Comparison of ENCODE assay signal across 8 mouse cellular contexts in the genomic region with DNA sequence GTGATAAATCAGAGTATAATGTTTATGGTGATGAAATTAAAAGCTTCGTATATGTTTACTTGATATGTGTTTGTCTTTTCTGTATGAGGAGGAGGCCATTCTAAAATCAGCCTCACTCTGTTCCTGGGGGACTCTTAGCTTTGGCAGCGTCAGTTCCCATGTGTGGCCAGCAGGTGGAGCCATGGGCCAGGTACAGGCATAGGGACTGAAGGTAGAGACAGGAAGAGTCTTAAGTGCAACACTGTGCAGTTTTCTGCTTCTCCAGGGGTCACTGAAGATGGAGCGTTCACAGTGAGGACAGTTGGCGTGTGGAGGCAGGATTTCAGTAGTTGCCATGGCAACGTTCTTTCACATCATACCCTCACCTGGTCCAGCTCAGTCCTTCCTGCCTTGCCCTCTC. TPM values are rescaled to one million over a fixed set of nuclear protein-coding genes. Genes with fewer than 3 reads are reported as not detected.
DNase-seq lines count a peak whose midpoint lies in the region; ATAC-seq lines count a peak whose summit lies in the region.

No protein-coding gene starts in this region.

- H3K4me1 ChIP-seq in embryonic facial prominence, embryonic 14.5 days (ENCODE audit: control insufficient read depth, insufficient read depth, low read length), result no peaks in the 10 kb centered on the region
- peaks cover 8% of the 10 kb centered on the region for H3K4me1 ChIP-seq in liver, embryonic 13.5 days (replicated peaks)
- H3K4me1 ChIP-seq in stomach, embryonic 14.5 days (ENCODE audit: control insufficient read depth, insufficient read depth, low read length), result no peaks in the 10 kb centered on the region

- H3K4me3 ChIP-seq in embryonic facial prominence, embryonic 14.5 days (ENCODE audit: low read depth, low read length), result no peak overlapping the region
- H3K4me3 ChIP-seq in liver, embryonic 13.5 days (replicated peaks), result no peak overlapping the region
- H3K4me3 ChIP-seq in stomach, embryonic 14.5 days (ENCODE audit: low read depth, low read length), result no peak overlapping the region

- WGBS in embryonic facial prominence, embryonic 14.5 days, result 10% methylated on average over 5 of the region's 5 CpGs
- 9% methylated on average over 5 of the region's 5 CpGs for WGBS in liver, embryonic 13.5 days (ENCODE audit: insufficient replicate concordance)
- WGBS in stomach, embryonic 14.5 days, result 6% methylated on average over 5 of the region's 5 CpGs

- peak; percentile 67; the same call in 1 of the 2 replicates for ATAC-seq in embryonic facial prominence, embryonic 14.5 days (ENCODE audit: low read depth)
- ATAC-seq in liver, embryonic 13.5 days (ENCODE audit: low read depth), result peak; percentile 40
- 0 out of 2 replicates have a peak, but pooled peaks have one; percentile 39 for ATAC-seq in stomach, embryonic 14.5 days (ENCODE audit: insufficient number of reproducible peaks, insufficient read depth, low FRiP score, low read depth)

- no peaks in the 10 kb centered on the region for H3K27me3 ChIP-seq in embryonic facial prominence, embryonic 14.5 days (replicated peaks; ENCODE audit: control insufficient read depth, insufficient read depth, low read length)
- H3K27me3 ChIP-seq in liver, embryonic 13.5 days, result no peaks in the 10 kb centered on the region
- no peaks in the 10 kb centered on the region for H3K27me3 ChIP-seq in stomach, embryonic 14.5 days (ENCODE audit: control insufficient read depth, insufficient read depth, low read length)

- no peaks in the 10 kb centered on the region for H3K9me3 ChIP-seq in embryonic facial prominence, embryonic 14.5 days (ENCODE audit: control insufficient read depth, low read length)
- no peaks in the 10 kb centered on the region for H3K9me3 ChIP-seq in liver, embryonic 13.5 days (replicated peaks)
- no peaks in the 10 kb centered on the region for H3K9me3 ChIP-seq in stomach, embryonic 14.5 days (ENCODE audit: control insufficient read depth, low read depth, low read length)

- H3K9ac ChIP-seq in embryonic facial prominence, embryonic 14.5 days (ENCODE audit: low read depth, low read length), result no peak overlapping the region
- H3K9ac ChIP-seq in liver, embryonic 13.5 days, result no peak overlapping the region
- H3K9ac ChIP-seq in stomach, embryonic 14.5 days (replicated peaks; ENCODE audit: low read depth, low read length), result no peak overlapping the region

- no peak overlapping the region for H3K4me2 ChIP-seq in embryonic facial prominence, embryonic 14.5 days (ENCODE audit: low read depth, low read length)
- no peak overlapping the region for H3K4me2 ChIP-seq in liver, embryonic 13.5 days
- no peak overlapping the region for H3K4me2 ChIP-seq in stomach, embryonic 14.5 days (replicated peaks; ENCODE audit: low read depth, low read length)

- H3K36me3 ChIP-seq in embryonic facial prominence, embryonic 14.5 days (ENCODE audit: control insufficient read depth, insufficient read depth, low read length), result no peaks in the 10 kb centered on the region
- no peaks in the 10 kb centered on the region for H3K36me3 ChIP-seq in liver, embryonic 13.5 days
- H3K36me3 ChIP-seq in stomach, embryonic 14.5 days (ENCODE audit: control insufficient read depth, insufficient read depth, low read length), result no peaks in the 10 kb centered on the region

- H3K27ac ChIP-seq in embryonic facial prominence, embryonic 14.5 days (replicated peaks; ENCODE audit: low read depth, low read length), result no peak overlapping the region
- H3K27ac ChIP-seq in liver, embryonic 13.5 days, result no peak overlapping the region
- no peak overlapping the region for H3K27ac ChIP-seq in stomach, embryonic 14.5 days (ENCODE audit: low read length)

- DNase-seq in B cell, adult 2 months, result peak; percentile 88 to 90
- peak; percentile 90 for DNase-seq in adrenal gland, postnatal 10 days
- no peak for DNase-seq in embryonic facial prominence, embryonic 14.5 days (ENCODE audit: low spot score)
- peak; percentile 56 to 59 for DNase-seq in heart, adult 9 months (ENCODE audit: low spot score in 2 of 2)
- DNase-seq in kidney, postnatal 10 days, result peak; percentile 87
- DNase-seq in liver, embryonic 13.5 days, result peak; percentile 61
- peak; percentile 75 for DNase-seq in neural tube, embryonic 10.5 days (ENCODE audit: extremely low spot score, low spot score)

RNA-seq across cellular contexts. Expression of gene Slc45a3, which starts 20.1 kb away (rescaled TPM):
- total RNA-seq in adrenal gland, postnatal 10 days (2021), result 10 to 100 TPM in 1 of 2 experiments, 1 to 10 TPM in 1; 9.9 to 13.8 TPM
- 8.5 and 11.0 TPM in 2 replicates for polyA plus RNA-seq in embryonic facial prominence, embryonic 14.5 days (2014; fragmentation: Nextera tagmentation; extraction: Ambion mirVana)
- polyA plus RNA-seq in liver, embryonic 13.5 days (2015; fragmentation: Nextera tagmentation; extraction: Ambion mirVana), result 2.6 and 2.7 TPM in 2 replicates
- polyA plus RNA-seq in stomach, embryonic 14.5 days (2014; fragmentation: Nextera tagmentation; extraction: Ambion mirVana), result 3.8 and 4.7 TPM in 2 replicates

RNA-seq across cellular contexts. Expression of gene Elk4, which starts 24.5 kb away (rescaled TPM):
- total RNA-seq in adrenal gland, postnatal 10 days (2021), result 100 to 1,000 TPM; 115 to 128 TPM
- 27.6 and 39.0 TPM in 2 replicates for polyA plus RNA-seq in embryonic facial prominence, embryonic 14.5 days (2014; fragmentation: Nextera tagmentation; extraction: Ambion mirVana)
- polyA plus RNA-seq in liver, embryonic 13.5 days (2015; fragmentation: Nextera tagmentation; extraction: Ambion mirVana), result 9.5 and 10.2 TPM in 2 replicates
- polyA plus RNA-seq in stomach, embryonic 14.5 days (2014; fragmentation: Nextera tagmentation; extraction: Ambion mirVana), result 35.7 and 38.2 TPM in 2 replicates
